Mouse (Mus musculus) limb, embryonic 13.5 days (tissue): ENCODE data around the gene Rnf115. TPM values are rescaled to one million over a fixed set of nuclear protein-coding genes. Genes with fewer than 3 reads are reported as not detected.
A peak's percentile ranks its signal among the peaks of the same experiment; 100 is the strongest.

ENCODE experiments used
- ATAC-seq: fragments of 200-750 bp; cut with Nextera tagmentation; 2 replicates; pipeline ENCODE4 v1.8.0; 2017; ENCODE audit warnings: low read depth, moderate number of reproducible peaks, moderate TSS enrichment; ENCODE audit not compliant: low FRiP score
- H3K27ac ChIP-seq: fragments of 300-500 bp; sonication (generic); 2 replicates; pipeline ENCODE4 v1.5.1; 2015; ENCODE audit warnings: inconsistent platforms, mild to moderate bottlenecking, moderate library complexity
- H3K27me3 ChIP-seq: fragments of 300-500 bp; sonication (generic); 2 replicates; pipeline ENCODE4 v1.6.1; 2015; ENCODE audit warnings: mild to moderate bottlenecking, inconsistent platforms
- H3K36me3 ChIP-seq: fragments of 300-500 bp; sonication (generic); 2 replicates; pipeline ENCODE4 v1.6.1; 2015; ENCODE audit warnings: inconsistent platforms, mild to moderate bottlenecking, moderate library complexity
- H3K4me1 ChIP-seq: fragments of 300-500 bp; sonication (generic); 2 replicates; pipeline ENCODE4 v1.6.1; 2015; ENCODE audit warnings: inconsistent platforms
- H3K4me2 ChIP-seq: fragments of 300-500 bp; sonication (generic); replicated peaks from 2 replicates; pipeline ENCODE4 v1.6.1; 2015; ENCODE audit warnings: inconsistent platforms, mild to moderate bottlenecking, moderate library complexity
- H3K4me3 ChIP-seq: fragments of 300-500 bp; sonication (generic); 2 replicates; pipeline ENCODE4 v1.5.1; 2015; ENCODE audit warnings: moderate library complexity, mild to moderate bottlenecking, inconsistent platforms
- H3K9ac ChIP-seq: fragments of 300-500 bp; sonication (generic); 2 replicates; pipeline ENCODE4 v1.6.1; 2015; ENCODE audit warnings: mild to moderate bottlenecking, inconsistent platforms
- H3K9me3 ChIP-seq: fragments of 300-500 bp; sonication (generic); 2 replicates; pipeline ENCODE4 v1.6.1; 2016; ENCODE audit warnings: inconsistent platforms
- WGBS: fragments of 180-500 bp; shearing (Covaris S2); methylation state at CpG from one replicate; pipeline ENCODE4 v1.1.7; 2015; 5-methylcytosine and 5-hydroxymethylcytosine counted together
- polyA plus RNA-seq: library from polyadenylated mRNA; unstranded; fragments of >200 nt; fragmentation: Nextera tagmentation; extraction: Ambion mirVana; gene quantifications from 2 replicates; pipeline ENCODE4 v1.2.1, GENCODE M21; 2015

Rnf115 gene
- polyA plus RNA-seq, 1 experiment from 2014 or later: 53.1 TPM

DNA sequence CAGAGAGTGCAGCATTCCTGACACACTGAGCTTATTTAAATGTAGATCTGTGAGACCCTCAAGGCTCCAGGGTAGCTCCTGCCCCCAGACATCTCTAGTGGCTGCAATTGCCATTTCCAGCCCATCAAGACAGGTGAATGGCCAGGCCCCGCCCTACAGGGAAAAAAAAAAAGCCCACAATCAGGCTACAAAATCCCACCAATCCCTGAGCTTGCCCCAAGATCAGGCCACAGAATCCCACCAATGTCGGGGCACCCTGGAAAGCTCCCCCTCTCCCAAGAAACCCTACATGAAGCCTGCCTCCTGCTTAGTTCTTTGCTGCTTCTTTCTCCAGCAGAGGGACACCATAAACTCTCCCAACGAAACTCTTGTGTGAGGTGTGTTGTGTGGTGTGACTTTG is 80.7 kb downstream of the Rnf115 start:
- peaks cover 22% of the 10 kb centered on the region for H3K4me1 ChIP-seq
- ATAC-seq: no peak
- whole genome bisulfite sequencing: 77% methylated on average over 3 of the region's 3 CpGs

DNA sequence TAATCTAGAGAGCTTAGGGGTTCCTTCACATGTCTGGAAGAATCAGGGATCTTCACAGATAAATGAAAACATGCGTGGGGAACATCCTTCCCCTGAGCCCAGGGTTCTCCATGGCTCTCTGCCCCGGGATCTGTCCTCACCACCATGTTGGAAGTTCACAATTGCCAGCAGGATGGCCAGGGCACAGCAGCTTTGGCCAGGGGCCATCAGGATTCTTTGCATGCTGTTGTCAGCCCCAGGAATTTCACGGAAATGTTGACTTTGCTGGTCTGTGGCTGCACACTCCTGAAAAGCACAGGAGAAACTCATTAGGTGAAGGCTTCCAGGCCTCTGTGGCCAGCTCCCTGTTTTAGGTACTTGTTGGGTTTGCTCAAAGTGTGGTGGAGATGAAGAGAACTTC is 81.2 kb downstream of the Rnf115 start:
- H3K27ac ChIP-seq: no peak overlapping the region
- H3K4me1 ChIP-seq: peaks cover 28% of the 10 kb centered on the region
- no peak for ATAC-seq
- H3K4me2 ChIP-seq: no peak overlapping the region
- no peak overlapping the region for H3K4me3 ChIP-seq
- peaks cover 12% of the 10 kb centered on the region for H3K27me3 ChIP-seq
- peaks cover 6% of the 10 kb centered on the region for H3K36me3 ChIP-seq
- 81% methylated on average over 3 of the region's 3 CpGs for WGBS
- no peaks in the 10 kb centered on the region for H3K9me3 ChIP-seq
- no peak overlapping the region for H3K9ac ChIP-seq

More for the DNA sequence above, 80.7 kb downstream of the Rnf115 start:
- Histone ChIP-seq H3K9me3 (no peaks in the 10 kb centered on the region), H3K4me3 (no peak overlapping the region), H3K4me2 (no peak overlapping the region), H3K36me3 (peaks cover 6% of the 10 kb centered on the region), H3K27me3 (peaks cover 9% of the 10 kb centered on the region; the same call in 1 of the 2 replicates), H3K9ac (no peak overlapping the region), H3K27ac (no peak overlapping the region)

DNA sequence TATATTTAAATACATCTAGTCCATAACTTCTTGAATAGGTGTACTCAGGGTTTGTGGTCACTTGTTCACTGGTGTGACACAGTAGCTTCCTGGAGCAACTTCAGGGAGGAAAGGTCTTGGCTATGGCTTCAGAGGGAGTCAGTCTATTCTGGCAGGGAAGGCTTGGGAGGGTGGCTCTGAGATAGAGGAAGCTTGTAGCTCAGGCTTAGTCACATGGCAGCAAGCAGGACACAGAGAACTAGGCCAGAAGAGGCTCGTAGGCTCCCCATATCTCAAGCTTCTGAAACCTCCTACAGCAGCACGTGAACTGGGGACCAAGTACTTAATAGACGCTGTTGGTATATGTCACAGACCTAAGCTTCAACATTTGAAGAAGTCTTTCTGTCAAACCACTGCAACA is 83.8 kb downstream of the Rnf115 start:
- Histone ChIP-seq H3K4me2 (no peak overlapping the region), H3K4me3 (no peak overlapping the region), H3K27ac (no peak overlapping the region), H3K9ac (no peak overlapping the region), H3K36me3 (no peaks in the 10 kb centered on the region), H3K4me1 (peaks cover 34% of the 10 kb centered on the region), H3K9me3 (no peaks in the 10 kb centered on the region), H3K27me3 (peaks cover 32% of the 10 kb centered on the region)
- WGBS: 75% methylated on average over 3 of the region's 3 CpGs
- no peak for ATAC-seq

GRCm38 (mm10) chr3:96812395-96813091 is 85.1 kb downstream of the Rnf115 start:
- peaks cover 34% of the 10 kb centered on the region for H3K4me1 ChIP-seq
- no peak overlapping the region for H3K27ac ChIP-seq
- H3K9me3 ChIP-seq: no peaks in the 10 kb centered on the region
- H3K27me3 ChIP-seq: peaks cover 36% of the 10 kb centered on the region
- WGBS: 29% methylated on average over 20 of the region's 20 CpGs
- H3K4me2 ChIP-seq: peak overlapping the region; percentile 40
- H3K9ac ChIP-seq: no peak overlapping the region
- H3K36me3 ChIP-seq: no peaks in the 10 kb centered on the region
- H3K4me3 ChIP-seq: no peak overlapping the region
- peak; percentile 49; the same call in 1 of the 2 replicates for ATAC-seq

DNA sequence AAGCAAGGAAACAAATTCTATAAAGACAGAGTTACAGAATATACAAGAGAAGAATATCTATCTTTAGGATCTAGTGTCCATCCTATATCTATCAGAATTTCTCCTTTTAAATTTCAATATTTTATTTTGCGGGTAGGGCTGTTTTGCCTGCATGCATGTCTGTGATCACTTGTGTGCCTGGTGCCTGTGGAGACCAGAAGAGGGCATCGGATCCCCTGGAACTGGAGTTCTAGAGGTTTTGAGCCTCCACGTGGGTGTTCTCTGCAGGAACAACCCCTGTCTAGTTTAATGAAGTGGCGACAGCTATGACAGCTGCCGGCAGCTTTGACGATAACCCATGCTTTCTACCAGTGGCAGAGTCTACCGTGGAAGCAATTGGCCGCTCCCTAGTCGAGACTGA is 85.6 kb downstream of the Rnf115 start:
- H3K4me3 ChIP-seq: no peak overlapping the region
- WGBS: 13% methylated on average over 9 of the region's 9 CpGs
- ATAC-seq: no peak
- peaks cover 34% of the 10 kb centered on the region for H3K4me1 ChIP-seq
- no peaks in the 10 kb centered on the region for H3K9me3 ChIP-seq
- peak overlapping the region; percentile 42 for H3K4me2 ChIP-seq
- H3K36me3 ChIP-seq: no peaks in the 10 kb centered on the region
- 0 out of 2 replicates have a peak overlapping the region, but pooled peaks have one; percentile 25 for H3K9ac ChIP-seq
- no peak overlapping the region for H3K27ac ChIP-seq
- peaks cover 36% of the 10 kb centered on the region for H3K27me3 ChIP-seq

GRCm38 (mm10) chr3:96813591-96814244 is 86.3 kb downstream of the Rnf115 start:
- no peaks in the 10 kb centered on the region for H3K36me3 ChIP-seq
- ATAC-seq: no peak

GRCm38 (mm10) chr3:96814342-96814741 is 86.9 kb downstream of the Rnf115 start:
- peaks cover 36% of the 10 kb centered on the region for H3K27me3 ChIP-seq
- no peak for ATAC-seq
- H3K9ac ChIP-seq: no peak overlapping the region
- no peak overlapping the region for H3K4me3 ChIP-seq
- no peak overlapping the region for H3K27ac ChIP-seq
- no peaks in the 10 kb centered on the region for H3K36me3 ChIP-seq
- no peaks in the 10 kb centered on the region for H3K9me3 ChIP-seq
- H3K4me2 ChIP-seq: no peak overlapping the region
- H3K4me1 ChIP-seq: peaks cover 29% of the 10 kb centered on the region
- 28% methylated on average over 6 of the region's 6 CpGs for WGBS

More at GRCm38 (mm10) chr3:96813591-96814244, 86.3 kb downstream of the Rnf115 start:
- Histone ChIP-seq H3K4me2 (peak overlapping the region; percentile 42), H3K27ac (no peak overlapping the region), H3K4me3 (no peak overlapping the region), H3K9me3 (no peaks in the 10 kb centered on the region), H3K27me3 (peaks cover 36% of the 10 kb centered on the region), H3K9ac (0 out of 2 replicates have a peak overlapping the region, but pooled peaks have one; percentile 25), H3K4me1 (peaks cover 31% of the 10 kb centered on the region)
- WGBS: 45% methylated on average over 7 of the region's 7 CpGs

DNA sequence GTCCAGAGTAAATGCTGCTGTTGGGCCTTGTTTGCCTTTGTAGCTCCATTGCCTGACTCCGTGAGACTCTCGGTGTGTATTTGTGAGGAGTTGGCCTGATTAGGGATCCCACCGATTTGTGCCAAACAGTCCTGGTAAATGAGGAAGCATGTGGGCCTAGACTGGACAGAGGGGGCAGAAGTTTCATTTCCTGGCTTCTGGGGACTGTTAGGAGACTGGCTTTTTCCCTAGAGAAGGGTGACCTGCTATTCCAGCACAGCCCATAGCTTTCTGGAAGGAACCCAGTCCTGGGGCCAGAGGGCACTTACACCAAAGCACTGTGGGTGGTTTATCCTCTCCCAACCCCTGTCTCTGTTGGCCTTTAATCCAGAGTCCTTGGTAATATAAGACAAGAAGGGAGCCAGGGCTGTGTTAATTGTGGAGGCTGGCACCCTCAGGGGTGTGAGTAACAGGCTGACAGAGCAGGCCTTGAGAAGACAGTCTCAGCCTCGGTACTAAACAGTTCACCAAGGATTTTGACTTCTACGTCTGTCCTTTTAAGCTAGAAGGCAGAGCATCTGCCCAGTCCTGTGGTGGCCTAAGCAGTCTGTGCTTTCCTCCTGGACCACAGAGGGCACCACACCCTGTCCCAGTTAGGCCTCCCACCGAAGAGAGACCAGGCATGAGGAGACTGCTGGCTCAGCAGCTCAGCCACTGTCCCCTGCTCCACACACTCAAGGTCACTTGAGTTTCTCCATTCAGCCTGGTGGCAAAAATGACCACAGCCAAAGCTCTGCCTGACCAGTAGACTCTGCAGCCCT is 92.9 kb downstream of the Rnf115 start:
- 73% methylated on average over 6 of the region's 6 CpGs for WGBS
- Histone ChIP-seq H3K9me3 (no peaks in the 10 kb centered on the region), H3K9ac (no peak overlapping the region), H3K4me1 (peaks cover 7% of the 10 kb centered on the region), H3K4me2 (no peak overlapping the region), H3K4me3 (no peak overlapping the region), H3K27me3 (peaks cover 13% of the 10 kb centered on the region; the same call in 1 of the 2 replicates), H3K27ac (no peak overlapping the region), H3K36me3 (no peaks in the 10 kb centered on the region)
- ATAC-seq: no peak

- Histone ChIP-seq H3K27me3 (peaks cover 8% of the 10 kb centered on the region; the same call in 1 of the 2 replicates), H3K4me1 (peaks cover 7% of the 10 kb centered on the region), H3K4me2 (no peak overlapping the region), H3K36me3 (no peaks in the 10 kb centered on the region), H3K9ac (no peak overlapping the region), H3K27ac (no peak overlapping the region), H3K4me3 (no peak overlapping the region), H3K9me3 (no peaks in the 10 kb centered on the region)
- no peak for ATAC-seq
- 85% methylated on average over 4 of the region's 4 CpGs for WGBS
Measured at GRCm38 (mm10) chr3:96821581-96821980, 94.1 kb downstream of the Rnf115 start.

DNA sequence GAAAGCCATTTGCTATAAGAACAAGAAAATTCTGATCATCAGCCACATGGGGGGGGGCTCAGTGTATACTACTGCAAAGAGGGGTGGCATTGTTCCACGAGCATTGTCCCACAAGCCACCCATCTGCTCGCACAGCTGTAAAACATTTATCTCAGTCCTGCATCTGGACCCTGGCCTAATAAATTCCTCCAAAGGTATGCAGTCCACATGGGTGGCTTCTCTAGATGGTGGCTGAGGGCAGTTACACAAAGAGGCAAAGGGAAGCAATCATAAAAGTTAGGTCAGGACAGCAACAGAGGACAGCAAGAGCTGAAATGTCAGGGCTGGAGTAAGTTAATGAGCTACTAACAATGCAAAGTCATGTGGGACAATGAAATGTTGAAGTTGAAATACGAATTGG is 96.2 kb downstream of the Rnf115 start:
- ATAC-seq: no peak
- no peak overlapping the region for H3K9ac ChIP-seq
- H3K4me1 ChIP-seq: peaks cover 7% of the 10 kb centered on the region
- no peaks in the 10 kb centered on the region for H3K9me3 ChIP-seq
- WGBS: 29% methylated on average over 3 of the region's 3 CpGs
- no peak overlapping the region for H3K4me3 ChIP-seq
- 0 out of 2 replicates have a peak, but pooled peaks cover 5% of the 10 kb centered on the region for H3K27me3 ChIP-seq
- H3K27ac ChIP-seq: no peak overlapping the region
- H3K4me2 ChIP-seq: no peak overlapping the region
- no peaks in the 10 kb centered on the region for H3K36me3 ChIP-seq

GRCm38 (mm10) chr3:96824614-96825013 is 97.2 kb downstream of the Rnf115 start:
- WGBS: 71% methylated on average over 12 of the region's 12 CpGs
- Histone ChIP-seq H3K4me2 (no peak overlapping the region), H3K4me1 (peaks cover 7% of the 10 kb centered on the region), H3K4me3 (no peak overlapping the region), H3K27ac (no peak overlapping the region), H3K9ac (no peak overlapping the region), H3K9me3 (no peaks in the 10 kb centered on the region), H3K27me3 (0 out of 2 replicates have a peak, but pooled peaks cover 5% of the 10 kb centered on the region), H3K36me3 (no peaks in the 10 kb centered on the region)
- ATAC-seq: no peak

DNA sequence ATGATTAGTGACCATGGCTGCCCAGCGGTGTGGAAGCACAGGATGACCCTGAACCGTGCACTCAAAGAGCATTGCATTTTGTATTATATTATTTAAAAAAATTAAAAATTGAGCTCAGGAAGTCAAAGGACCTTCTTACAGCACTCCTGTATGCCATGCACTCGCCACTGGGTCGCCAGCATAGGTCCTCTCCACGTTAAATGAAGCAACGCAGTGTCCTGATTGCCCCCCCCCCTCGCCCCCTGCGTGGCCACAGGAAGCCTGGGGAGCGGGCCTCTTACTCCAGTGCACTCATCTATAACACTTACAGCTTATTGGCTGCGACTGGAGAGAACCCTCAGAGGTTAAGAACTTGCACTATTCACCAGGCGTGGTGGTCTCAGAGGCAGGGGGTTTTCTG is 97.8 kb downstream of the Rnf115 start:
- 41% methylated on average over 11 of the region's 11 CpGs for WGBS
- H3K4me3 ChIP-seq: no peak overlapping the region
- no peaks in the 10 kb centered on the region for H3K36me3 ChIP-seq
- no peak overlapping the region for H3K9ac ChIP-seq
- H3K9me3 ChIP-seq: no peaks in the 10 kb centered on the region
- H3K27me3 ChIP-seq: 0 out of 2 replicates have a peak, but pooled peaks cover 5% of the 10 kb centered on the region
- no peak overlapping the region for H3K27ac ChIP-seq
- peaks cover 7% of the 10 kb centered on the region for H3K4me1 ChIP-seq
- H3K4me2 ChIP-seq: no peak overlapping the region
- no peak for ATAC-seq
